ENCODE assay signal across 27 mouse cellular contexts in genomic region chr4:57856673-57857072, GRCm38 (mm10). TPM values are rescaled to one million over a fixed set of nuclear protein-coding genes. Genes with fewer than 3 reads are reported as not detected.
DNase-seq lines count a peak whose midpoint lies in the region; ATAC-seq and TF ChIP-seq lines count a peak whose summit lies in the region.
"Had no signal": no experiment of that assay in that cellular context is flagged by ENCODE, and none has a peak within 500 bp of the region (broad histone marks: within the 10 kb centered on the region; RNA-seq: fewer than 3 reads in every experiment).

No protein-coding gene starts in this region.

- H3K4me3 ChIP-seq in intestine, embryonic 14.5 days (ENCODE audit: low read depth, low read length), result no peak overlapping the region
- no peak overlapping the region for H3K4me3 ChIP-seq in intestine, embryonic 16.5 days (ENCODE audit: low read length)
- no peak overlapping the region for H3K4me3 ChIP-seq in kidney, adult 2 months (ENCODE audit: insufficient read depth, low read depth, low read length)
- H3K4me3 ChIP-seq: embryonic facial prominence, embryonic 12.5 days; embryonic facial prominence, embryonic 15.5 days; gastrocnemius, adult 2 months; hindbrain, embryonic 10.5 days; hindbrain, embryonic 13.5 days had no signal

- H3K4me2 ChIP-seq in intestine, embryonic 14.5 days (ENCODE audit: low read length), result no peak overlapping the region
- no peak overlapping the region for H3K4me2 ChIP-seq in intestine, embryonic 16.5 days (ENCODE audit: low read depth, low read length)
- H3K4me2 ChIP-seq: embryonic facial prominence, embryonic 12.5 days; embryonic facial prominence, embryonic 15.5 days; hindbrain, embryonic 13.5 days had no signal

- WGBS in intestine, embryonic 14.5 days, result 91% methylated on average over 10 of the region's 10 CpGs
- 94% methylated on average over 10 of the region's 10 CpGs for WGBS in intestine, embryonic 16.5 days
- WGBS in kidney, adult 2 months, result 73% methylated on average over 10 of the region's 10 CpGs

- 0 out of 2 replicates have a peak, but pooled peaks cover 6% of the 10 kb centered on the region for H3K9me3 ChIP-seq in intestine, embryonic 14.5 days (ENCODE audit: control insufficient read depth, low read length)
- H3K9me3 ChIP-seq in intestine, embryonic 16.5 days (ENCODE audit: control insufficient read depth, low read length), result no peaks in the 10 kb centered on the region
- H3K9me3 ChIP-seq: embryonic facial prominence, embryonic 15.5 days; hindbrain, embryonic 13.5 days had no signal

- TF ChIP-seq CTCF in kidney, adult 2 months (conservative IDR thresholded peaks at IDR 0.05; ENCODE audit: insufficient read depth, insufficient read length, low read depth, low read length), result no peak

- peaks cover 7% of the 10 kb centered on the region for H3K4me1 ChIP-seq in intestine, embryonic 14.5 days (replicated peaks; ENCODE audit: control insufficient read depth, insufficient read depth, low read length)
- H3K4me1 ChIP-seq in intestine, embryonic 16.5 days (ENCODE audit: control insufficient read depth, insufficient read depth, low read length), result peaks cover 8% of the 10 kb centered on the region; the same call in 1 of the 2 replicates
- peaks cover 26% of the 10 kb centered on the region for H3K4me1 ChIP-seq in kidney, adult 2 months (ENCODE audit: control insufficient read depth, insufficient read depth, low read length)

- peak; percentile 20 to 54 for DNase-seq in adrenal gland, adult (ENCODE audit: inconsistent age in 2 of 2, low spot score in 1 of 2)
- no peak for DNase-seq in adrenal gland, postnatal 14 days
- DNase-seq in intestine, embryonic 14.5 days (ENCODE audit: low spot score), result peak; percentile 12
- peak; percentile 76 for DNase-seq in kidney, adult 2 months
- DNase-seq in kidney, postnatal 4 days, result no peak
- DNase-seq in testis, postnatal 10 days (ENCODE audit: low spot score), result peak; percentile 36
- no peak for DNase-seq in testis, postnatal 14 days (ENCODE audit: low spot score)
- DNase-seq: adrenal gland, postnatal 10 days; cerebellum, adult 11 months; cerebellum, adult 2 months; cerebellum, adult 9-11 months; cerebellum, postnatal 25 days; forebrain, postnatal 0 days; gastrocnemius, adult 2 months; gastrocnemius, postnatal 14 days; heart, adult 18-20 months had no signal

- peaks cover 45% of the 10 kb centered on the region for H3K36me3 ChIP-seq in intestine, embryonic 14.5 days (ENCODE audit: control insufficient read depth, insufficient read depth, low read length)
- peaks cover 25% of the 10 kb centered on the region for H3K36me3 ChIP-seq in intestine, embryonic 16.5 days (ENCODE audit: control insufficient read depth, insufficient read depth, low read length)
- peaks cover 8% of the 10 kb centered on the region; the same call in 1 of the 2 replicates for H3K36me3 ChIP-seq in kidney, adult 2 months (ENCODE audit: control insufficient read depth, insufficient read depth, low read length)

- no peaks in the 10 kb centered on the region for H3K27me3 ChIP-seq in intestine, embryonic 14.5 days (replicated peaks; ENCODE audit: control insufficient read depth, insufficient read depth, low read length)
- H3K27me3 ChIP-seq in intestine, embryonic 16.5 days (replicated peaks; ENCODE audit: control insufficient read depth, insufficient read depth, low read length), result no peaks in the 10 kb centered on the region
- no peaks in the 10 kb centered on the region for H3K27me3 ChIP-seq in kidney, adult 2 months (replicated peaks; ENCODE audit: control insufficient read depth, insufficient read depth, low read length)
- H3K27me3 ChIP-seq: embryonic facial prominence, embryonic 12.5 days; embryonic facial prominence, embryonic 15.5 days; hindbrain, embryonic 13.5 days had no signal

- TF ChIP-seq POLR2A in kidney, adult 2 months (IDR thresholded peaks at IDR 0.05; ENCODE audit: low read depth, low read length), result no peak

- ATAC-seq in intestine, embryonic 14.5 days (replicated peaks; ENCODE audit: low FRiP score, low TSS enrichment, low read depth), result no peak
- ATAC-seq in intestine, embryonic 16.5 days, result no peak
- ATAC-seq: activated CD4-positive, CD25-positive, alpha-beta regulatory T cell, adult 4 months; forebrain, embryonic 14.5 days; forebrain, postnatal 0 days; hindbrain, embryonic 16.5 days had no signal

- H3K9ac ChIP-seq in intestine, embryonic 14.5 days (ENCODE audit: low read length), result no peak overlapping the region
- H3K9ac ChIP-seq in intestine, embryonic 16.5 days (ENCODE audit: low read depth, low read length), result no peak overlapping the region
- H3K9ac ChIP-seq: embryonic facial prominence, embryonic 12.5 days; embryonic facial prominence, embryonic 15.5 days; forebrain, postnatal 0 days; hindbrain, embryonic 13.5 days had no signal

- H3K27ac ChIP-seq in intestine, embryonic 14.5 days (ENCODE audit: low read depth), result no peak overlapping the region
- H3K27ac ChIP-seq in intestine, embryonic 16.5 days (ENCODE audit: low read length), result no peak overlapping the region
- no peak overlapping the region for H3K27ac ChIP-seq in kidney, adult 2 months (ENCODE audit: insufficient read depth, low read depth, low read length)
- H3K27ac ChIP-seq: embryonic facial prominence, embryonic 12.5 days; embryonic facial prominence, embryonic 15.5 days; gastrocnemius, adult 2 months; hindbrain, embryonic 10.5 days; hindbrain, embryonic 13.5 days had no signal

RNA-seq across cellular contexts. Expression of gene D630039A03Rik, which starts 59.4 kb away (rescaled TPM):
- total RNA-seq in adrenal gland, postnatal 14 days (2021), result 9.0 and 9.4 TPM in 2 replicates
- polyA plus RNA-seq in intestine, embryonic 14.5 days (2014; fragmentation: Nextera tagmentation; extraction: Ambion mirVana), result 5.7 and 6.1 TPM in 2 replicates
- polyA plus RNA-seq in intestine, embryonic 16.5 days (2015; fragmentation: Nextera tagmentation; extraction: Ambion mirVana), result 13.3 and 14.1 TPM in 2 replicates
- polyA plus RNA-seq in kidney, adult 2 months (2012; rRNA removed), result 17.8 and 19.8 TPM in 2 replicates
- total RNA-seq: common myeloid progenitor, adult 5-6 weeks; gastrocnemius, postnatal 14 days; gastrocnemius, postnatal 4 days had no signal
- polyA plus RNA-seq: forebrain, embryonic 11.5 days; forebrain, embryonic 14.5 days; forebrain, postnatal 0 days had no signal

Comparison
In these comparisons a context has a peak if more than half of its experiments do, and no peak if none do; other contexts are left out.
1. DNase-seq: peak in adrenal gland, adult (2 of 2), intestine, embryonic 14.5 days (single experiment), kidney, adult 2 months (single experiment) and testis, postnatal 10 days (single experiment); none in adrenal gland, postnatal 14 days (single experiment), kidney, postnatal 4 days (0 of 2) and testis, postnatal 14 days (single experiment).